In the genomic region with DNA sequence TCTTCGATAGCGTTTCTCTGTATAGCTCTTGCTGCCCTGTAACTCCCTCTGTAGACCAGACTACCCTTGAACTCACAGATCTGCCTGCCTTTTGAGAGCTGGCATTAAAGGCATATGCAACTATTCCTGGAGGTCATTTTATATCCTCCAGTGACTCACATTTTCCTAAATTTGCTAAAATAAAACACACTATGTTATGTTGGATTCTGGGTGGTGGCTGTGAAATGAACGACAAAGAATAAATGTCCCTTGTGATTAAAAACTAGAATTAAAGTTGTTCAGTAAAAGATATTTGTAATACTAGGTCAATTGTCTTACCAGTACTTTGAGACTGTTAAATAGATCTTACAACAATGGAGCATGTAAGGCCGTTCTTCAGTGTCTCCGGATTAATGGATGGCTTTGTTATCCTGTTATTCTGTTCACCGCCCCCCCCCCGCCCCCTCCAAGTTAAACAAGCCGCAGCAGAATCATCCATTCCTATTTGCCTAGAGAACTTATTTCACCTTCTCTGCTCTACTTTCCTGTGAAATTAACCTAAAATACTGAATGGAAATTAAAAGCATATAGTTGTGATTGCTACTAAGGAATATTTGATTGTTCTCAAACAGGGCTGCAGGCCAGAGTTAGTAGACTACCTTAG, we compare ENCODE assay signal across 8 mouse cellular contexts.
DNase-seq lines count a peak whose midpoint lies in the region; ATAC-seq lines count a peak whose summit lies in the region.
"Had no signal": no experiment of that assay in that cellular context is flagged by ENCODE, and none has a peak within 500 bp of the region (broad histone marks: within the 10 kb centered on the region; RNA-seq: fewer than 3 reads in every experiment).

No protein-coding gene starts in this region.

- H3K9me3 ChIP-seq in liver, embryonic 11.5 days (ENCODE audit: control insufficient read depth, low read length): no peaks in the 10 kb centered on the region
- no peaks in the 10 kb centered on the region for H3K9me3 ChIP-seq in liver, embryonic 12.5 days (replicated peaks)
- no peaks in the 10 kb centered on the region for H3K9me3 ChIP-seq in embryonic facial prominence, embryonic 12.5 days
- H3K9me3 ChIP-seq in hindbrain, embryonic 15.5 days: no peaks in the 10 kb centered on the region

- peaks cover 51% of the 10 kb centered on the region for H3K27me3 ChIP-seq in liver, embryonic 11.5 days (replicated peaks; ENCODE audit: control insufficient read depth, insufficient read depth, low read length)
- peaks cover 55% of the 10 kb centered on the region for H3K27me3 ChIP-seq in liver, embryonic 12.5 days (replicated peaks)
- H3K27me3 ChIP-seq in embryonic facial prominence, embryonic 12.5 days: peaks cover 19% of the 10 kb centered on the region
- no peaks in the 10 kb centered on the region for H3K27me3 ChIP-seq in hindbrain, embryonic 15.5 days

- H3K4me2 ChIP-seq in liver, embryonic 11.5 days: peak overlapping the region; percentile 65
- no peak overlapping the region for H3K4me2 ChIP-seq in liver, embryonic 12.5 days
- H3K4me2 ChIP-seq in embryonic facial prominence, embryonic 12.5 days (replicated peaks): peak overlapping the region; percentile 80
- H3K4me2 ChIP-seq in hindbrain, embryonic 15.5 days: peak overlapping the region; percentile 78

- H3K4me1 ChIP-seq in liver, embryonic 11.5 days (replicated peaks; ENCODE audit: control insufficient read depth, insufficient read depth, low read length): no peaks in the 10 kb centered on the region
- H3K4me1 ChIP-seq in liver, embryonic 12.5 days: no peaks in the 10 kb centered on the region
- H3K4me1 ChIP-seq in embryonic facial prominence, embryonic 12.5 days: no peaks in the 10 kb centered on the region
- peaks cover 22% of the 10 kb centered on the region for H3K4me1 ChIP-seq in hindbrain, embryonic 15.5 days (replicated peaks)

- no peak overlapping the region for H3K27ac ChIP-seq in liver, embryonic 11.5 days (ENCODE audit: low read depth, low read length)
- H3K27ac ChIP-seq in liver, embryonic 12.5 days: no peak overlapping the region
- peak overlapping the region; percentile 54; the same call in 1 of the 2 replicates for H3K27ac ChIP-seq in embryonic facial prominence, embryonic 12.5 days
- H3K27ac ChIP-seq in hindbrain, embryonic 15.5 days (replicated peaks): peak overlapping the region; percentile 96

- ATAC-seq in liver, embryonic 11.5 days (replicated peaks; ENCODE audit: low FRiP score): no peak
- ATAC-seq in liver, embryonic 12.5 days: no peak
- no peak for ATAC-seq in embryonic facial prominence, embryonic 12.5 days (ENCODE audit: insufficient number of reproducible peaks, insufficient read depth, low FRiP score, low TSS enrichment)
- ATAC-seq in hindbrain, embryonic 15.5 days (ENCODE audit: low FRiP score, low read depth): no peak
- ATAC-seq: liver, postnatal 0 days had no signal

- WGBS in liver, embryonic 11.5 days: 64% methylated on average over 8 of the region's 8 CpGs
- 55% methylated on average over 8 of the region's 8 CpGs for WGBS in liver, embryonic 12.5 days (ENCODE audit: insufficient replicate concordance)
- 41% methylated on average over 8 of the region's 8 CpGs for WGBS in embryonic facial prominence, embryonic 12.5 days
- WGBS in hindbrain, embryonic 15.5 days: 8% methylated on average over 8 of the region's 8 CpGs

- no peak for DNase-seq in liver, embryonic 11.5 days (ENCODE audit: low spot score)
- DNase-seq in retina, embryonic 14.5 days (ENCODE audit: low spot score): peak; percentile 51
- no peak for DNase-seq in adrenal gland, postnatal 36 days
- DNase-seq in spleen, postnatal 10 days (ENCODE audit: low spot score in 2 of 2): no peak

- no peak overlapping the region for H3K4me3 ChIP-seq in liver, embryonic 11.5 days (ENCODE audit: low read depth, low read length)
- no peak overlapping the region for H3K4me3 ChIP-seq in liver, embryonic 12.5 days
- H3K4me3 ChIP-seq in embryonic facial prominence, embryonic 12.5 days: no peak overlapping the region
- H3K4me3 ChIP-seq in hindbrain, embryonic 15.5 days: peak overlapping the region; percentile 47

- no peaks in the 10 kb centered on the region for H3K36me3 ChIP-seq in liver, embryonic 11.5 days (ENCODE audit: control insufficient read depth, insufficient read depth, low read length)
- H3K36me3 ChIP-seq in liver, embryonic 12.5 days: no peaks in the 10 kb centered on the region
- no peaks in the 10 kb centered on the region for H3K36me3 ChIP-seq in embryonic facial prominence, embryonic 12.5 days
- H3K36me3 ChIP-seq in hindbrain, embryonic 15.5 days: no peaks in the 10 kb centered on the region

- no peak overlapping the region for H3K9ac ChIP-seq in liver, embryonic 11.5 days (ENCODE audit: low read depth, low read length)
- H3K9ac ChIP-seq in liver, embryonic 12.5 days: no peak overlapping the region
- H3K9ac ChIP-seq in embryonic facial prominence, embryonic 12.5 days: no peak overlapping the region
- H3K9ac ChIP-seq in hindbrain, embryonic 15.5 days: peak overlapping the region; percentile 73
- H3K9ac ChIP-seq: liver, postnatal 0 days had no signal

Comparison
In these comparisons a context has a peak if more than half of its experiments do, and no peak if none do; other contexts are left out.
1. H3K27ac ChIP-seq: peak in embryonic facial prominence, embryonic 12.5 days (single experiment) and hindbrain, embryonic 15.5 days (single experiment); none in liver, embryonic 11.5 days (single experiment) and liver, embryonic 12.5 days (single experiment).